Mouse (Mus musculus) kidney, embryonic 15.5 days (tissue): ENCODE results near the gene Pilrb2. TPM values are rescaled to one million over a fixed set of nuclear protein-coding genes. Genes with fewer than 3 reads are reported as not detected.

ENCODE experiments used
- ATAC-seq: fragments of 200-750 bp; cut with Nextera tagmentation; replicated peaks from 2 replicates; pipeline ENCODE4 v1.8.0; 2017; ENCODE audit warnings: moderate TSS enrichment; ENCODE audit not compliant: low FRiP score
- H3K27ac ChIP-seq: fragments of 300-500 bp; sonication (generic); 2 replicates; pipeline ENCODE4 v1.5.1; 2015; ENCODE audit warnings: mild to moderate bottlenecking, inconsistent platforms
- H3K27me3 ChIP-seq: fragments of 300-500 bp; sonication (generic); 2 replicates; pipeline ENCODE4 v1.6.1; 2015; ENCODE audit warnings: inconsistent platforms
- H3K36me3 ChIP-seq: fragments of 300-500 bp; sonication (generic); 2 replicates; pipeline ENCODE4 v1.6.1; 2015; ENCODE audit warnings: inconsistent platforms
- H3K4me1 ChIP-seq: fragments of 300-500 bp; sonication (generic); 2 replicates; pipeline ENCODE4 v1.6.1; 2015; ENCODE audit warnings: inconsistent platforms
- H3K4me2 ChIP-seq: fragments of 300-500 bp; sonication (generic); 2 replicates; pipeline ENCODE4 v1.6.1; 2015; ENCODE audit warnings: moderate library complexity, mild to moderate bottlenecking, inconsistent platforms
- H3K4me3 ChIP-seq: fragments of 300-500 bp; sonication (generic); replicated peaks from 2 replicates; pipeline ENCODE4 v1.5.1; 2015; ENCODE audit warnings: mild to moderate bottlenecking, inconsistent platforms
- H3K9ac ChIP-seq: fragments of 300-500 bp; sonication (generic); 2 replicates; pipeline ENCODE4 v1.6.1; 2015; ENCODE audit warnings: mild to moderate bottlenecking, inconsistent platforms
- H3K9me3 ChIP-seq: fragments of 300-500 bp; sonication (generic); replicated peaks from 2 replicates; pipeline ENCODE4 v1.6.1; 2016; ENCODE audit warnings: inconsistent platforms
- WGBS: fragments of 180-500 bp; shearing (Covaris S2); methylation state at CpG from one replicate; pipeline ENCODE4 v1.1.7; 2015; ENCODE audit warnings: mixed read lengths; 5-methylcytosine and 5-hydroxymethylcytosine counted together
- polyA plus RNA-seq: library from polyadenylated mRNA; unstranded; fragments of >200 nt; fragmentation: Nextera tagmentation; extraction: Ambion mirVana; gene quantifications from 2 replicates; pipeline ENCODE4 v1.2.1, GENCODE M21; 2015

Pilrb2 gene
- polyA plus RNA-seq, 1 experiment from 2014 or later: 1.1 TPM

GRCm38 (mm10) chr5:137828694-137829093, 42.9 kb downstream of the Pilrb2 start:
- no peaks in the 10 kb centered on the region for H3K27me3 ChIP-seq

GRCm38 (mm10) chr5:137826421-137826820, 45.2 kb downstream of the Pilrb2 start:
- Histone ChIP-seq H3K27me3 (no peaks in the 10 kb centered on the region), H3K36me3 (no peaks in the 10 kb centered on the region), H3K9me3 (no peaks in the 10 kb centered on the region), H3K4me3 (no peak overlapping the region), H3K27ac (no peak overlapping the region), H3K4me2 (no peak overlapping the region), H3K4me1 (no peaks in the 10 kb centered on the region), H3K9ac (no peak overlapping the region)
- 61% methylated on average over 7 of the region's 7 CpGs for WGBS
- no peak for ATAC-seq

More at GRCm38 (mm10) chr5:137828694-137829093, 42.9 kb downstream of the Pilrb2 start:
- Histone ChIP-seq H3K4me2 (no peak overlapping the region), H3K36me3 (no peaks in the 10 kb centered on the region), H3K9ac (no peak overlapping the region), H3K9me3 (no peaks in the 10 kb centered on the region), H3K4me3 (no peak overlapping the region), H3K4me1 (no peaks in the 10 kb centered on the region), H3K27ac (no peak overlapping the region)
- WGBS: 89% methylated on average over 6 of the region's 6 CpGs
- ATAC-seq: no peak

GRCm38 (mm10) chr5:137825971-137826370, 45.6 kb downstream of the Pilrb2 start:
- H3K4me2 ChIP-seq: no peak overlapping the region
- no peak overlapping the region for H3K9ac ChIP-seq
- H3K4me3 ChIP-seq: no peak overlapping the region
- no peak overlapping the region for H3K27ac ChIP-seq
- no peaks in the 10 kb centered on the region for H3K9me3 ChIP-seq
- H3K27me3 ChIP-seq: no peaks in the 10 kb centered on the region
- H3K4me1 ChIP-seq: no peaks in the 10 kb centered on the region
- no peak for ATAC-seq
- no peaks in the 10 kb centered on the region for H3K36me3 ChIP-seq
- WGBS: 91% methylated on average over 2 of the region's 2 CpGs

GRCm38 (mm10) chr5:137825030-137825429, 46.6 kb downstream of the Pilrb2 start:
- H3K36me3 ChIP-seq: no peaks in the 10 kb centered on the region
- no peaks in the 10 kb centered on the region for H3K4me1 ChIP-seq
- H3K4me2 ChIP-seq: no peak overlapping the region
- no peak overlapping the region for H3K4me3 ChIP-seq
- no peak overlapping the region for H3K27ac ChIP-seq
- H3K9me3 ChIP-seq: no peaks in the 10 kb centered on the region
- no peak overlapping the region for H3K9ac ChIP-seq
- H3K27me3 ChIP-seq: no peaks in the 10 kb centered on the region
- no peak for ATAC-seq
- WGBS: 87% methylated on average over 3 of the region's 3 CpGs

GRCm38 (mm10) chr5:137823455-137824045, 48.1 kb downstream of the Pilrb2 start:
- Histone ChIP-seq H3K27me3 (no peaks in the 10 kb centered on the region), H3K9ac (no peak overlapping the region), H3K9me3 (no peaks in the 10 kb centered on the region), H3K4me3 (no peak overlapping the region), H3K36me3 (no peaks in the 10 kb centered on the region), H3K27ac (no peak overlapping the region), H3K4me1 (no peaks in the 10 kb centered on the region), H3K4me2 (no peak overlapping the region)
- ATAC-seq: no peak
- WGBS: 88% methylated on average over 6 of the region's 6 CpGs

GRCm38 (mm10) chr5:137822602-137823001, 49.0 kb downstream of the Pilrb2 start:
- Histone ChIP-seq H3K36me3 (no peaks in the 10 kb centered on the region), H3K27me3 (no peaks in the 10 kb centered on the region), H3K9ac (no peak overlapping the region), H3K4me3 (no peak overlapping the region), H3K9me3 (no peaks in the 10 kb centered on the region), H3K4me2 (no peak overlapping the region), H3K4me1 (no peaks in the 10 kb centered on the region), H3K27ac (no peak overlapping the region)
- ATAC-seq: no peak
- 81% methylated on average over 1 of the region's 1 CpGs for WGBS

- WGBS: 72% methylated on average over 4 of the region's 4 CpGs
- Histone ChIP-seq H3K9ac (no peak overlapping the region), H3K36me3 (no peaks in the 10 kb centered on the region), H3K4me3 (no peak overlapping the region), H3K4me2 (no peak overlapping the region), H3K27ac (no peak overlapping the region), H3K27me3 (no peaks in the 10 kb centered on the region), H3K4me1 (no peaks in the 10 kb centered on the region), H3K9me3 (no peaks in the 10 kb centered on the region)
- ATAC-seq: no peak
Measured at GRCm38 (mm10) chr5:137822126-137822525, 49.5 kb downstream of the Pilrb2 start.

- Histone ChIP-seq H3K9me3 (no peaks in the 10 kb centered on the region), H3K36me3 (no peaks in the 10 kb centered on the region), H3K4me1 (no peaks in the 10 kb centered on the region), H3K27me3 (no peaks in the 10 kb centered on the region), H3K27ac (no peak overlapping the region), H3K4me3 (no peak overlapping the region), H3K4me2 (no peak overlapping the region), H3K9ac (no peak overlapping the region)
- 72% methylated on average over 4 of the region's 4 CpGs for WGBS
- ATAC-seq: no peak
Measured at GRCm38 (mm10) chr5:137817466-137818222, 54.0 kb downstream of the Pilrb2 start.

Other genes starting within 250 kb of the Pilrb2 start
- gene Fbxo24, start 242.8 kb downstream of the Pilrb2 start, polyA plus RNA-seq: 0.16 and 0.17 TPM in 2 replicates
- gene Lrch4, start 242.7 kb downstream of the Pilrb2 start, polyA plus RNA-seq: 47.4 and 50.6 TPM in 2 replicates
- gene Gm20605, start 242.6 kb downstream of the Pilrb2 start, polyA plus RNA-seq: 10.4 and 13.1 TPM in 2 replicates
- gene Sap25, start 230.5 kb downstream of the Pilrb2 start, polyA plus RNA-seq: 8.2 and 10.5 TPM in 2 replicates
- 0.80 and 0.82 TPM in 2 replicates for gene Irs3, start 226.1 kb downstream of the Pilrb2 start, polyA plus RNA-seq
- gene Agfg2, start 187.1 kb downstream of the Pilrb2 start, polyA plus RNA-seq: 18.9 and 23.1 TPM in 2 replicates
- 1.8 and 2.1 TPM in 2 replicates for gene Nyap1, start 130.2 kb downstream of the Pilrb2 start, polyA plus RNA-seq
- gene Tsc22d4, start 126.1 kb downstream of the Pilrb2 start, polyA plus RNA-seq: 111 and 126 TPM in 2 replicates
- gene Ppp1r35, start 93.0 kb downstream of the Pilrb2 start, polyA plus RNA-seq: 25.9 and 33.2 TPM in 2 replicates
- gene Mepce, start 84.2 kb downstream of the Pilrb2 start, polyA plus RNA-seq: 9.2 and 10.4 TPM in 2 replicates
- gene Zcwpw1, start 84.0 kb downstream of the Pilrb2 start, polyA plus RNA-seq: 26.6 and 31.8 TPM in 2 replicates
- gene Pilra, start 35.5 kb downstream of the Pilrb2 start, polyA plus RNA-seq: 1.3 and 2.4 TPM in 2 replicates
- 0.33 and 0.66 TPM in 2 replicates for gene Pilrb1, start 13.7 kb downstream of the Pilrb2 start, polyA plus RNA-seq
- 0.06 and 0.10 TPM in 2 replicates for gene Cyp3a13, start 49.8 kb upstream of the Pilrb2 start, polyA plus RNA-seq
- gene Gjc3, start 91.3 kb upstream of the Pilrb2 start, polyA plus RNA-seq: 0.05 TPM in 1 of 2 replicates, not detected in the other
- gene Azgp1, start 109.7 kb upstream of the Pilrb2 start, polyA plus RNA-seq: not detected in 2 replicates
- not detected in 2 replicates for gene Smok3a, start 149.4 kb upstream of the Pilrb2 start, polyA plus RNA-seq
- gene Smok3b, start 149.6 kb upstream of the Pilrb2 start, polyA plus RNA-seq: not detected in 2 replicates
- gene Smok3c, start 181.4 kb upstream of the Pilrb2 start, polyA plus RNA-seq: not detected in 2 replicates
- gene Zkscan1, start 213.3 kb upstream of the Pilrb2 start, polyA plus RNA-seq: 22.9 and 23.5 TPM in 2 replicates
- gene Zscan21, start 245.1 kb upstream of the Pilrb2 start, polyA plus RNA-seq: 61.4 and 64.6 TPM in 2 replicates